8 mouse cellular contexts compared by ENCODE assay signal in the genomic region with DNA sequence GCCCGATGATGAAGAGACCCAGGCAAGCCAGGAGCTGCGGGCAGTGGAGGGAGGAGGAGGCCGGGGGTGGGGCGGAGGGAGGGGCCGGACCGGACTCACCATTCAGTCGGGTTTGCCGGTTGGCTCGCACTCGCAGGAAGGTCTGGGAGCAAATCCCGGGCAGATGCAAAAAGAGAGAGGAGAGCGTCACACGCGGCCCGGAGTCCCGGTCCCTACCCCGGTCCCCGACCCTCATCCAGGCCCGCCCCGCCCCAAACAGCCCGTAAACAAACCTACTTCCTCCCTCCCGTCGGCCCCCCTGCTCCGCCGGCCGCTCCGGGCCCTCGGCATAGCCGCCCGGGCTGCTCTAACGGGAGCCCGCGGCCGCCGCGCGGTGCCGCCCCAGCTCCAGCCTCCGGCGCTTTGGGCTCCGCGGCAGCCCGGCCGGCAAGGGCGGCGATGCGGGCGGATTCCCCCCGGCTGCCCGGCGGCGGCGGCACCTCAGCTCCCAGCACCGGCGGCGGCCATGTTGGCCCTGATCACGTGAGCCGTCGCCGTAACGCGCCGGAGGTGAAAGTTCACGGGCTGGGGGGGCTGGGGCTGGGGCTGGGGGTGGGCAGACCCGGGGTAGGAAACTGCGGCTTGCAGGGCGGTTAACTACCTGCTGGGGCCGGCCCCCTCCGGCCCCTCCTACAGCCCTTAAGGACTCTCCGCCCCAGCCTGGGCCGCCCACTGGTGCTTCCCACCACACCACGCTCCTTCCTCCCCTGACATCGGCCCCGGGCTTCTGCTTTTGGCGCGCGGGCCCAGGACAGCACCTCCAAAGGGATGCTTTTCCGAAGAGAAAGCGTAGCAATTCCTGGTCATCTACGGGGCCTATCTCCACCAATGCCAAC. TPM values are rescaled to one million over a fixed set of nuclear protein-coding genes. Genes with fewer than 3 reads are reported as not detected.
DNase-seq lines count a peak whose midpoint lies in the region; ATAC-seq lines count a peak whose summit lies in the region.

No protein-coding gene starts in this region.

- H3K9ac ChIP-seq in hindbrain, embryonic 13.5 days: peak overlapping the region; percentile 83

- H3K9me3 ChIP-seq in hindbrain, embryonic 13.5 days: no peaks in the 10 kb centered on the region
- H3K9me3 ChIP-seq in megakaryocyte, embryonic 14.5 days: no peaks in the 10 kb centered on the region

- ATAC-seq in hindbrain, embryonic 13.5 days (ENCODE audit: low FRiP score): peak; percentile 83

- H3K4me3 ChIP-seq in hindbrain, embryonic 13.5 days: peak overlapping the region; percentile 72
- H3K4me3 ChIP-seq in megakaryocyte, embryonic 14.5 days (replicated peaks): peak overlapping the region; percentile 93

- H3K27ac ChIP-seq in hindbrain, embryonic 13.5 days: peak overlapping the region; percentile 94

- peak; percentile 61 for DNase-seq in WW6 (ENCODE audit: low read depth, low spot score)
- DNase-seq in cerebellum, postnatal 14 days: peak; percentile 83
- DNase-seq in frontal cortex, postnatal 25 days (ENCODE audit: low spot score in 2 of 2): peak; percentile 38 to 56
- DNase-seq in left cerebral cortex, adult 8-10 months (ENCODE audit: low spot score in 2 of 2): peak; percentile 58
- peak; percentile 64 to 72 for DNase-seq in right cerebral cortex, adult 2 months (ENCODE audit: low spot score in 2 of 2)
- peak; percentile 24 for DNase-seq in urinary bladder, postnatal 10 days (ENCODE audit: low spot score)

- H3K4me1 ChIP-seq in hindbrain, embryonic 13.5 days (replicated peaks): peaks cover 52% of the 10 kb centered on the region
- peaks cover 52% of the 10 kb centered on the region for H3K4me1 ChIP-seq in megakaryocyte, embryonic 14.5 days

- H3K4me2 ChIP-seq in hindbrain, embryonic 13.5 days: peak overlapping the region; percentile 68

- H3K36me3 ChIP-seq in hindbrain, embryonic 13.5 days: peaks cover 31% of the 10 kb centered on the region
- peaks cover 37% of the 10 kb centered on the region for H3K36me3 ChIP-seq in megakaryocyte, embryonic 14.5 days (replicated peaks; ENCODE audit: low read length)

- 0 out of 2 replicates have a peak, but pooled peaks cover 4% of the 10 kb centered on the region for H3K27me3 ChIP-seq in hindbrain, embryonic 13.5 days
- no peaks in the 10 kb centered on the region for H3K27me3 ChIP-seq in megakaryocyte, embryonic 14.5 days (replicated peaks)

- under 1% methylated on average over 63 of the region's 80 CpGs for WGBS in hindbrain, embryonic 13.5 days

RNA-seq across cellular contexts. Expression of a gene that starts 37.2 kb away (rescaled TPM):
- 0.97 and 1.1 TPM in 2 replicates for polyA plus RNA-seq in hindbrain, embryonic 13.5 days (2015; fragmentation: Nextera tagmentation; extraction: Ambion mirVana)
- under 1 TPM; 0.32 to 0.91 (median 0.43) TPM for total RNA-seq in left cerebral cortex, adult 8-10 months (2022)
- polyA plus RNA-seq in megakaryocyte, embryonic 14.5 days (2012; ENCODE audit: insufficient read depth, low replicate concordance): not detected in 2 replicates

RNA-seq across cellular contexts. Expression of a gene that starts 37.4 kb away (rescaled TPM):
- 8.5 and 10.9 TPM in 2 replicates for polyA plus RNA-seq in hindbrain, embryonic 13.5 days (2015; fragmentation: Nextera tagmentation; extraction: Ambion mirVana)
- total RNA-seq in left cerebral cortex, adult 8-10 months (2022): 1 to 10 TPM; 5.4 to 6.8 (median 6.1) TPM
- 0.53 TPM in 1 of 2 replicates, not detected in the other for polyA plus RNA-seq in megakaryocyte, embryonic 14.5 days (2012; ENCODE audit: insufficient read depth, low replicate concordance)

Comparison
In these comparisons a context has a peak if more than half of its experiments do, and no peak if none do; other contexts are left out.
1. Peak in every context shown above with its lines: DNase-seq, ATAC-seq, H3K4me3 ChIP-seq and H3K27ac ChIP-seq.
2. DNase-seq: peak in every context shown above with its lines; median percentile 83 in cerebellum, postnatal 14 days; 68 in right cerebral cortex, adult 2 months; 61 in WW6; 58 in left cerebral cortex, adult 8-10 months; 47 in frontal cortex, postnatal 25 days; 24 in urinary bladder, postnatal 10 days.